Mouse (Mus musculus) midbrain, postnatal 0 days (tissue): ENCODE measurements at regions not wholly inside any gene's neighbourhood (a gene's known extent, or its start where the extent isn't known, plus 50 kb on each side); places are given as distances from the start of the nearest gene placed in this dataset.

Source experiments
- ATAC-seq: fragments of 200-750 bp; cut with Nextera tagmentation; 2 replicates; pipeline ENCODE4 v1.8.0; 2017; ENCODE audit warnings: moderate number of reproducible peaks, mild to moderate bottlenecking, moderate TSS enrichment, moderate library complexity; ENCODE audit not compliant: low FRiP score
- DNase-seq: peaks from one replicate; pipeline ENCODE4 v3.0.0-alpha.2; 2015; ENCODE audit warnings: low spot score
- H3K27ac ChIP-seq: fragments of 300-500 bp; sonication (generic); 2 replicates; pipeline ENCODE4 v1.5.1; 2014; ENCODE audit warnings: low read depth, mild to moderate bottlenecking, low read length, mixed read lengths
- H3K27me3 ChIP-seq: fragments of 300-500 bp; sonication (generic); 2 replicates; pipeline ENCODE4 v1.6.1; 2014; ENCODE audit warnings: low read length, control low read depth, mixed read lengths; ENCODE audit not compliant: insufficient read depth
- H3K36me3 ChIP-seq: fragments of 300-500 bp; sonication (generic); 2 replicates; pipeline ENCODE4 v1.6.1; 2014; ENCODE audit warnings: low read length, control low read depth, mixed read lengths; ENCODE audit not compliant: insufficient read depth
- H3K4me1 ChIP-seq: fragments of 300-500 bp; sonication (generic); 2 replicates; pipeline ENCODE4 v1.6.1; 2014; ENCODE audit warnings: mild to moderate bottlenecking, control low read depth, antibody characterized with exemption, low read length, mixed read lengths; ENCODE audit not compliant: insufficient read depth
- H3K4me2 ChIP-seq: fragments of 300-500 bp; sonication (generic); 2 replicates; pipeline ENCODE4 v1.6.1; 2014; ENCODE audit warnings: low read depth, mild to moderate bottlenecking, low read length, mixed read lengths; ENCODE audit not compliant: poor library complexity, severe bottlenecking
- H3K4me3 ChIP-seq: fragments of 300-500 bp; sonication (generic); 2 replicates; pipeline ENCODE4 v1.5.1; 2014; ENCODE audit warnings: low read depth, mild to moderate bottlenecking, low read length, moderate library complexity
- H3K9ac ChIP-seq: fragments of 300-500 bp; sonication (generic); replicated peaks from 2 replicates; pipeline ENCODE4 v1.6.1; 2014; ENCODE audit warnings: mild to moderate bottlenecking, low read length, moderate library complexity, mixed read lengths; ENCODE audit not compliant: poor library complexity, severe bottlenecking
- H3K9me3 ChIP-seq: fragments of 300-500 bp; sonication (generic); 2 replicates; pipeline ENCODE4 v1.6.1; 2016; ENCODE audit warnings: low read length, control low read depth
- CTCF ChIP-seq: IDR thresholded peaks from 2 replicates; pipeline ENCODE4 v1.5.1; 2016; ENCODE audit warnings: antibody characterized with exemption, mild to moderate bottlenecking
- WGBS: fragments of 180-500 bp; shearing (Covaris S2); extraction: QIAGEN DNeasy Blood & Tissue Kit; methylation state at CpG from one replicate; pipeline ENCODE4 v1.1.7; 2014; 5-methylcytosine and 5-hydroxymethylcytosine counted together

GRCm38 (mm10) chr13:35258720-35259119 lies 231.8 kb upstream of the Eci2 start:
- no peaks in the 10 kb centered on the region for H3K9me3 ChIP-seq
- H3K27me3 ChIP-seq = no peaks in the 10 kb centered on the region
- DNase-seq (no peak), ATAC-seq (no peak)
- no peak overlapping the region for H3K9ac ChIP-seq
- no peaks in the 10 kb centered on the region for H3K4me1 ChIP-seq
- no peak overlapping the region for H3K27ac ChIP-seq
- 93% methylated on average over 1 of the region's 1 CpGs for WGBS
- H3K36me3 ChIP-seq = no peaks in the 10 kb centered on the region
- no peak overlapping the region for H3K4me2 ChIP-seq
- H3K4me3 ChIP-seq = no peak overlapping the region
- TF ChIP-seq CTCF = no peak

- H3K9ac ChIP-seq = no peak overlapping the region
- H3K4me1 ChIP-seq = no peaks in the 10 kb centered on the region
- no peak overlapping the region for H3K4me3 ChIP-seq
- no peak overlapping the region for H3K27ac ChIP-seq
- no peaks in the 10 kb centered on the region for H3K27me3 ChIP-seq
- H3K9me3 ChIP-seq = no peaks in the 10 kb centered on the region
- DNase-seq (no peak), ATAC-seq (no peak)
- no peak for TF ChIP-seq CTCF
- H3K4me2 ChIP-seq = no peak overlapping the region
- no peaks in the 10 kb centered on the region for H3K36me3 ChIP-seq
- WGBS = 81% methylated on average over 1 of the region's 1 CpGs
Measured at GRCm38 (mm10) chr13:35283959-35284358, 257.1 kb upstream of the Eci2 start.

- Histone ChIP-seq H3K4me3 (no peak overlapping the region), H3K4me1 (no peaks in the 10 kb centered on the region), H3K27ac (no peak overlapping the region), H3K27me3 (no peaks in the 10 kb centered on the region), H3K4me2 (no peak overlapping the region), H3K36me3 (no peaks in the 10 kb centered on the region), H3K9ac (no peak overlapping the region), H3K9me3 (no peaks in the 10 kb centered on the region)
- no peak for DNase-seq
- no peak for ATAC-seq
- TF ChIP-seq CTCF = no peak
- 80% methylated on average over 1 of the region's 1 CpGs for WGBS
Measured at GRCm38 (mm10) chr13:35302088-35302487, 275.2 kb upstream of the Eci2 start.

- no peak for TF ChIP-seq CTCF
- Histone ChIP-seq H3K4me1 (no peaks in the 10 kb centered on the region), H3K27ac (no peak overlapping the region), H3K9ac (no peak overlapping the region), H3K9me3 (no peaks in the 10 kb centered on the region), H3K36me3 (no peaks in the 10 kb centered on the region), H3K27me3 (no peaks in the 10 kb centered on the region), H3K4me3 (no peak overlapping the region), H3K4me2 (no peak overlapping the region)
- ATAC-seq (no peak), DNase-seq (no peak)
- 94% methylated on average over 1 of the region's 1 CpGs for WGBS
Measured at GRCm38 (mm10) chr13:35316772-35317171, 289.9 kb upstream of the Eci2 start.

- Histone ChIP-seq H3K9ac (no peak overlapping the region), H3K36me3 (no peaks in the 10 kb centered on the region), H3K9me3 (no peaks in the 10 kb centered on the region), H3K4me1 (no peaks in the 10 kb centered on the region), H3K27ac (no peak overlapping the region), H3K27me3 (no peaks in the 10 kb centered on the region), H3K4me3 (no peak overlapping the region), H3K4me2 (no peak overlapping the region)
- WGBS = 42% methylated on average over 10 of the region's 10 CpGs
- DNase-seq (peak; percentile 20), ATAC-seq (peak; percentile 72)
- TF ChIP-seq CTCF = no peak
Measured at GRCm38 (mm10) chr13:35326682-35327242, 299.9 kb upstream of the Eci2 start.

GRCm38 (mm10) chr13:35328320-35328719 lies 301.4 kb upstream of the Eci2 start:
- no peak for TF ChIP-seq CTCF
- Histone ChIP-seq H3K4me1 (no peaks in the 10 kb centered on the region), H3K4me2 (no peak overlapping the region), H3K27me3 (no peaks in the 10 kb centered on the region), H3K9ac (no peak overlapping the region), H3K4me3 (no peak overlapping the region), H3K36me3 (no peaks in the 10 kb centered on the region), H3K27ac (no peak overlapping the region), H3K9me3 (no peaks in the 10 kb centered on the region)
- 77% methylated on average over 2 of the region's 2 CpGs for WGBS
- ATAC-seq (no peak), DNase-seq (no peak)
